Mouse (Mus musculus) adrenal gland, adult 8-10 months (tissue): ENCODE data around the gene Mfn1. TPM values are rescaled to one million over a fixed set of nuclear protein-coding genes. Genes with fewer than 3 reads are reported as not detected.

ENCODE experiments used
- DNase-seq: peaks from one replicate; pipeline ENCODE4 v3.0.0; 2022
- total RNA-seq, 4 experiments: library from RNA; stranded (reverse); gene quantifications; 2 replicates each; pipeline ENCODE4 v1.2.4; 2022

Gene Mfn1
- total RNA-seq, 4 experiments from 2014 or later, result 93.1 to 124 (median 115) TPM

DNA sequence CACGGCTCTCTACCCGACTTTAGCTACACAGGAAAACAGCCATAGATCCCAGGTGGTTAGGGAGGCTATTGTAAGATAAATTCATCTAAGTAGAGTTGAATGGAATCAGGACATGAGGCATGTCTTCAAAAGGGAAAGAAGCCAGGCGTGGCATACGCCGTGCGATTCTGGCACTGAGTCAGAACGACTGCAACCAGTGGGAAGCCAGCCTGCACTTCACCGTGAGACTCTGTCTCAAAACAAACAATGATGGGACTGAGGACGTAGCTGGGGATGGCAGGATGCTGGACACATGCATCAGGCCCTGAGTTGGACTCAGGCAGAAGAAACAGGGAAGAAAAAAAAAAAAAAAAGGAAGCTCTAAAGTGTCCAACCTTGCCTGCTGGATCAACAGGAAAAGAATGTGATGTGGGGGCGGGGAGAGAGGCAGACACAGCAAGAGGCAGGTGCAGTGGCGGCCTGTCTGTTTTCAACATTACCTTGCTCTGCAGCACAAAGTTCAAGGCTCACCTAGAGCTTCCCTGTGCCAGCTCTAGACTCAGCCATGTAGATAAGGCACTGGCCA, 82.4 kb downstream of the Mfn1 start:
- no peak for DNase-seq

- no peak for DNase-seq
Measured at GRCm38 (mm10) chr3:32614786-32615185, 85.5 kb downstream of the Mfn1 start.

- DNase-seq, result no peak
Measured at GRCm38 (mm10) chr3:32615376-32615775, 86.1 kb downstream of the Mfn1 start.

- DNase-seq, result no peak
Measured at GRCm38 (mm10) chr3:32616006-32616330, 86.7 kb downstream of the Mfn1 start.

- DNase-seq, result peak; percentile 14
Measured at GRCm38 (mm10) chr3:32616331-32617052, 87.2 kb downstream of the Mfn1 start, which contains the start of gene Gnb4. TSS of gene Gnb4 (minus strand) at chr3:32616585.

GRCm38 (mm10) chr3:32617053-32617642, 87.9 kb downstream of the Mfn1 start:
- no peak for DNase-seq

GRCm38 (mm10) chr3:32621658-32622057, 92.4 kb downstream of the Mfn1 start:
- no peak for DNase-seq

GRCm38 (mm10) chr3:32622106-32622505, 92.8 kb downstream of the Mfn1 start:
- DNase-seq, result no peak

DNA sequence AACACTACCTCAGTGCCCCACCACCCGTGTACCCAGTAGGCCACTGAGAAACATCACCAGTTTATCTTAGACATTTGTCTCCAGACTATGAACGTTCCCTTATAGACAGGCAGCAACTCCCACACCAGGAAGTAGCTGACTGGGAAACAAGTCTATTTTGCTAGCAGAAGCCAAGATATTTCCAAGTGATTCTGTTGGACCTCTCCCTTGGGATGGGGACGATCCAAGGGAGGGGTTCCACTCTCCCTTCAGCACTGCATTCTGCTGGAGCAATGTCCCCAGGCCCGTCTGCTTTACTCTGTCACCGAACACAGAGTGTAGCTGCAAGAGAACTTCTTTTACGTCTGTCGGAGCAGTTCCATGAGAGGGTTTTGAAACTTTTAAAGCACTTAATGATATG, 98.9 kb downstream of the Mfn1 start:
- DNase-seq, result no peak

Other genes with a start within 250 kb of the Mfn1 start
- 10 to 100 TPM; 25.1 to 39.5 (median 33.3) TPM for gene Zmat3, start 163.5 kb upstream of the Mfn1 start, total RNA-seq
- gene Pik3ca, start 131.8 kb upstream of the Mfn1 start, total RNA-seq, result 10 to 100 TPM; 52.6 to 61.4 (median 57.4) TPM
- 1 to 10 TPM in 1 of 4 experiments, under 1 TPM in 2, not detected in 1; 0.18 to 2.8 (median 0.38) TPM for gene Kcnmb3, start 37.2 kb upstream of the Mfn1 start, total RNA-seq
- gene Zfp639, start 19.2 kb upstream of the Mfn1 start, total RNA-seq, result 10 to 100 TPM; 30.3 to 51.2 (median 37.4) TPM
- 10 to 100 TPM; 37.7 to 82.5 (median 58.9) TPM for gene Gnb4, start 87.1 kb downstream of the Mfn1 start, total RNA-seq
- gene Actl6a, start 176.8 kb downstream of the Mfn1 start, total RNA-seq, result 10 to 100 TPM; 46.4 to 62.4 (median 53.0) TPM
- gene Ndufb5, start 207.5 kb downstream of the Mfn1 start, total RNA-seq, result 100 to 1,000 TPM; 222 to 356 (median 282) TPM
- gene Mrpl47, start 208.1 kb downstream of the Mfn1 start, total RNA-seq, result 10 to 100 TPM; 25.6 to 30.9 (median 27.6) TPM